Mouse (Mus musculus) c-Kit-positive CD71-negative TER-119-negative erythroid progenitor cells, embryonic 14.5 days (primary cell): ENCODE results near the gene Emilin3.
"Not testable (repeated sequence)": the region's sequence is repeated elsewhere in the genome, so short reads cannot be mapped to it uniquely, and the experiment has no call there.

ENCODE experiments used
- DNase-seq: peaks from one replicate; pipeline ENCODE4 v3.0.0-alpha.2; 2013; ENCODE audit warnings: low read depth

Gene Emilin3

GRCm38 (mm10) chr2:160912231-160912671 is at the start of gene Emilin3:
TSS of gene Emilin3 (minus strand) at chr2:160912328.
- no peak for DNase-seq

DNA sequence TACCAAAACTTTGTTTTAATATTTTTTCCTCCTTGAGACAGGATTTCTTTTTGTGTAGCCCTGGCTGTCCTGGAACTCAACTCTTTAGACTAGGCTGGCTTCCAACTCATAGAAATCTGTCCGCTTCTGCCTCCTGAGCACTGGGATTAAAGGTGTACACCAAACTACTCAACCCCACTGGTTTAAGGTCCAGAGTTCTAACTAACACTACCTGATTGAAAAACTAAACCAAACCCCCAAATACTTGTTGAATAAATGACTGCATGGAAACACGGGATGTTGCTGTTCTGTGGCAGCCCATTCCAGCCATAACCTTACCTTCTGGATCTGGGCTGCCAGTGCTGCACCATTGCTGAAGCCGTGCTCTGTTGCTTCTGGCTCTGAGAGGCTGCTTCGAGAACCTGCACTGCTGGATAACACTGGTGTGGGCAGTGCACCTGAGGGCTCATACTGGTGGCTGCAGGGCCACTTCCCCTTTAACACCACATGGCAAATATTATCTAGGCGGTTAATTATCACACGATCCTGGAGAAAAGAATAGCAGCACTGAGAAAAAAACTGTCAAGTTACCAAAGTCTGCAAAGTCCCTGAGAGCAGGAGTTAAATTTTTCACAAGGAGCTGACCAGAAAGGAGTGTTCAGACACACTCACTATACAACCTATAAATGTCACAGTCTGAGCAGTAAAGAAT is 49.0 kb upstream of the Emilin3 start:
- no peak for DNase-seq

- no peak for DNase-seq
Observed at GRCm38 (mm10) chr2:160959901-160960300, 47.8 kb upstream of the Emilin3 start.

DNA sequence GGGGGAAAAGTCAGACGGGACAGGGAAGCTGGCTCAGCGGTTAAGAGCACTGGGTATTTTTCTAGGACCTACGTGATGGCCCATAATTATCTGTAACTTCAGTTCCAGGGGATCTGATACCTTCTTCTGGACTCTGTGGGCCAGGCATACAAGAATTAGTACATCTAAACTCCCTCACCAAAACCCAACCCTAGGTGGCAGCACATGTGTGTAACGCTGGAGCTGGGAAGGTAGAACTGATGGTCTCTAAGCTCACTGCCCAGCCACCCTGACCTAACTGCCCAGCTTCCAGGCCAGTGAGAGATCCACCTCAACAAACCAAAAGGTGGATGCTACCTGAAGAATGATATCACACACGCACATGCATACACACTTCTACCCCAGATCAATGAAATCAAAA is 46.6 kb upstream of the Emilin3 start:
- DNase-seq: no peak

DNA sequence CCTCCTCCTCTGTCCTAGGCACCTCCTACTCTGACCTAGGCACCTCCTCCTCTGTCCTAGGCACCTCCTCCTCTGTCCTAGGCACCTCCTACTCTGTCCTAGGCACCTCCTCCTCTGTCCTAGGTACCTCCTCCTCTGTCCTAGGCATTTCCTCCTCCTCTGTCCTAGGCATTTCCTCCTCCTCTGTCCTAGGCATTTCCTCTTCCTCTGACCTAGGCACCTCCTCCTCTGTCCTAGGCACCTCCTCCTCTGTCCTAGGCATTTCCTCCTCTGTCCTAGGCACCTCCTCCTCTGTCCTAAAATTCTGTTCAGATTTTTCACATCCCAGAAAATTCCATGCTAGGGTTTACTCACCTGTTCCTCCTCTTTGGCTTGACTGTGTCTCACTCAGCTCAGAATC is 45.7 kb upstream of the Emilin3 start:
- DNase-seq: not testable (repeated sequence)

- not testable (repeated sequence) for DNase-seq
Observed at GRCm38 (mm10) chr2:160957307-160957706, 45.2 kb upstream of the Emilin3 start.

DNA sequence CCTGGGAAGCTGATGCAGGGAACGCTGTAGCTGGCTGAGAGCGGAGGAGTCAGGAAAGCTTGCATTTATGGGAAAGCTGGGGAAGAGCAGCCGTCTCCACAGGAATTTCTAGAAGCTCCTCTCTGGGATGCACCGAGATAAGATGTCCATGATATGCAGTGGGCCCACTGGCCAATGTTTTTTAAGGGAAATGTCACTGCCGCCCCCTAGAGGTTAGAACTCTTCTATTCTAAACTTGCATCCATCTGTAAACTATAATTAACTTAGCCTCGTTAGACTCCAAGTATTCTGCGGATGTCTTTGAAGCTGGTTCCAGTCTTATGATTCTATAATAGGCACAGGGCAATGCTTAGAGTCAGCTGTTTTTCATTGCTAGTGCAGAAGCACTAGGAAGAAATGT is 43.2 kb upstream of the Emilin3 start:
- DNase-seq: no peak

DNA sequence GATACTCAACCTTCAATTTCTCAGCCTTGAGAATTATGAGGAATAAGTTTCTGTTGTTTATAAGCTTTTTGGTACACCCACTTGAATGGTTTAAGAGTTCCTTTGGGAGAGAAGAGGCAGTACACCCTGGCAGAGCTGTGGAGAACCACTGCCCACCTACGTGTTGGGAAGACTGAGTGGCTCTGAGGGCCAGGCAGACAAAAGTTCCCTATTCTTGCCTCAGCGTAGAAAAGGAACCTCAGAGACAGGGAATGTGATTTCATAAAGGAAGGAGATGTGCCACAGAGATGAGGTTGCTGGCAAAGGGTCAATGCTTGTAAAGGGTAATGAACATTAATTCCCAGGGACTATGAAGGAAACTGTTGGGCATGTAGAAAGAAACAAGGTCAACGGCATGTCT is 42.4 kb upstream of the Emilin3 start:
- DNase-seq: no peak

DNA sequence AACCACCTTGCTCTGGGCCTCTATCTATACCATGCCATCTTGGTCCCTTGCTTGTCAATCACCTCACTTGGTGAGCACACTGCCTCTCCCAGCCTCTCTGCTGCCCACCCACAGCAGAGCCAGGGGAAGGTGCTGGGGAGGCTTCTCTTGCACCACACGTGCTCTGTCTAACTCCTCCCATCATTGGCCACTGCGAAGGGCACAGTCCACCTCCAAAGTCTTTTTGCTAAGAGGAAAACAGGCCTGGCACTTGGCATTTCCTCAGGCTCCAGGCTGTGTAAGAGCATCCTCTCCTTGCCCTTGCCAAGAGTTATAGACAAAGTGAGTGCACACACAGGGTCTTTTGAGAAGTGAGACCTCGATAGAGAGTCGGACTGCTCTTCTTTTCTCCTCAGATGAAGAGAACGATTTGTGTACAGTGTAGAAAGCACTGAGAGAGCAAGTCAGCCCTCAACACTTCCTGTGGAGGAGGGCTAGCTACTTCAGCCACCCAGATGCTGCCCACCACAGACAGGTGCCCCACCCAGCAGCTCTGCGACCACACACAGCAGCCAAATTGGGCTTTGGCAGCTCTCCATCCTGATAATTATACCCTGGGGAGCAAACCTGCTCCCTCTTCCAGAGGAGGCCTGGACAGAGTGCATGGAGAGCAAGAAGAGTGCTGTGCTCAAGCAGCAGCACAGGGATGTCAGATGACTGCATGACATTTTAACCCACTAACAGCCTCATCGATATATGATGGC is 41.2 kb upstream of the Emilin3 start:
- DNase-seq: no peak

GRCm38 (mm10) chr2:160951595-160951994 is 39.5 kb upstream of the Emilin3 start:
- DNase-seq: no peak

GRCm38 (mm10) chr2:160942443-160942842 is 30.3 kb upstream of the Emilin3 start:
- no peak for DNase-seq

DNA sequence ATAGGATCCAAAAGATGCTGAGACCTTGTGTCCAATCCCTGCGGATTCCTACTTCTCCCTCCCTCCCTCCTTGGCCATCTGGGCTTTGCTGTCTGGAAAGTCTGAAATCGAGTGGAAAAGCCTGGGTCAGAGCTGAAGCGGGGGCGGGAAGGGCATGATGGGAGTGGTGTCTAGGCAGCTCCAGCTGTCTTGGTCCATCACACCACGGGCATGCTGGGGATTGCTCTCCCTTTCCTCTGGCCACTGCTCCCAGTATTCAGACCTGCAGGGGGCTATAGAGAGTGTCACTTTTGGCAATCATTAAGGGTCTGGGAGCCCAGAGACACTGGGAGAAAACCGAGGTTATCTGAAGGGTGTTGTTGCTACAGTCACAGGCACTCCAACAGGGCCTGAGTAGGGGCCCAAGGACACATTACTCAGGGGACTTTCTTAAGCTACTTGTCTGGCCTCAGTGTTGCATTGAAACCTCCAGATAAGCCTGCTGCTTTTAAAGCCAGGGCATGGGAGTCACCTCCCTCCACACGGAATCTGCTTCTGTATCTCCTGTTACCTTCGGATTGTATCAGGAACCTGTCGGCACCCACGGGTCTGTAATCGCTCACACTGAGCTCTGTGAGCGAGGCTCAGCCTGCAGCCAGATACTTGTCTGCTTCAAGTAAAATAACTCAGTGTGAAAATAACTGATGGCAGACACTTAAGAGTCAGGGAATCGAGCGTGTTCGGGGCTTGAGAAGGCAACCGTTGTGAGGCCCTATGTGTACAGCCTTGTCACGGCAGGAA is 29.0 kb upstream of the Emilin3 start:
- no peak for DNase-seq

DNA sequence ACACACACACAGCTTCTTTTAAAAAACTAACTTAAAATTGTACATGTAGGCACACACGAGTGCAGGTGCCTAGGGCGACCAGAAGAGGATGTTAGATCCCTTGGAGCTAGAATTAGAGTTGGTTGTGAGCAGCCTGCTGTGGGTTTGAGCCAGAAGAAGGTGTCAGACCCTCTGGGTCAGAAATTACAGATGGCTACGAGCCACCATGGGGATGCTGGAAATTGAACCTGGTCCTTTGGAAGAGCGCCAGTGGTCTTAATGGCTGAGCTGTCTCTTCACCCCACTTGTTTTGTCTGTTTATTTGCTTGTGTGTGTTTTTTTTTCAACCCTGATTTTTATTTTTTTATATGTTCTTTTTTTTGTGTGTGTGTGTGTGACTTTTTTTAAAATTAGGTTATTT is 22.3 kb upstream of the Emilin3 start:
- no peak for DNase-seq

GRCm38 (mm10) chr2:160933890-160934289 is 21.8 kb upstream of the Emilin3 start:
- DNase-seq: no peak

GRCm38 (mm10) chr2:160932981-160933380 is 20.9 kb upstream of the Emilin3 start:
- no peak for DNase-seq

- no peak for DNase-seq
Observed at GRCm38 (mm10) chr2:160932325-160932724, 20.2 kb upstream of the Emilin3 start.

- DNase-seq: no peak
Observed at GRCm38 (mm10) chr2:160931378-160931777, 19.2 kb upstream of the Emilin3 start.

- DNase-seq: no peak
Observed at GRCm38 (mm10) chr2:160925203-160925602, 13.1 kb upstream of the Emilin3 start.

DNA sequence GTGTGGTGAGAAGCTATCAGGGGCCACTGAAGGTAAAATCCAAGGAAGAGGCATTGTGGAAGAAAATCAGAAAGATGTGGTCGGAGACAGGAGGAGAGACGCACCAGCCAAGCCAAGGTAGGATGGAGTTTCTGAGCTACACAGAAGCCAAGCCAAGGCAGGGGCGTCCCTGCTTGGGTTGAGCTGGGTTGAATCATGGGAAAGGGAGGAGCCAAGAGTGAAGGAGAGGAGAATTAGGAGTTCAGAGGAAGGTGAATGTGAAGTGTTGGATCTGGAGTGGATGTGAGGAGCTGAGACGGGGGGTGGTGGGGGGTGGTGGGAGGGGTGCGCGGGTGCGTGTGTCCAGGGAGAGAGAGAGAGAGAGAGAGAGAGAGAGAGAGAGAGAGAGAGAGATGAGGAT is 9.2 kb upstream of the Emilin3 start:
- no peak for DNase-seq

DNA sequence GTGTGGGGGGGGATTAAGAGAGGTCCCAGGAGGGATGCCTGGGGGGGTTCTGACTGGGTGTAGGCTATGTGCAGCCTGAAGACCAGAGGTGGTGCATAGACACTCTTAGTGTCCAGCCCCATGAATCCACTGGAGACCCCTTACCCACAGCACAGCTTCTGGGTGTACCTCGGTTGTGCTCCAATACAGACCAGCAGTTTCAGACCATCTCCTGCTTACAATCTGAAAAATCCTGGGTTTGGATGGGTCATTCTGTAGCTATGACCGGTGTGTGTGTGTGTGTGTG is 6.7 kb upstream of the Emilin3 start:
- DNase-seq: no peak

DNA sequence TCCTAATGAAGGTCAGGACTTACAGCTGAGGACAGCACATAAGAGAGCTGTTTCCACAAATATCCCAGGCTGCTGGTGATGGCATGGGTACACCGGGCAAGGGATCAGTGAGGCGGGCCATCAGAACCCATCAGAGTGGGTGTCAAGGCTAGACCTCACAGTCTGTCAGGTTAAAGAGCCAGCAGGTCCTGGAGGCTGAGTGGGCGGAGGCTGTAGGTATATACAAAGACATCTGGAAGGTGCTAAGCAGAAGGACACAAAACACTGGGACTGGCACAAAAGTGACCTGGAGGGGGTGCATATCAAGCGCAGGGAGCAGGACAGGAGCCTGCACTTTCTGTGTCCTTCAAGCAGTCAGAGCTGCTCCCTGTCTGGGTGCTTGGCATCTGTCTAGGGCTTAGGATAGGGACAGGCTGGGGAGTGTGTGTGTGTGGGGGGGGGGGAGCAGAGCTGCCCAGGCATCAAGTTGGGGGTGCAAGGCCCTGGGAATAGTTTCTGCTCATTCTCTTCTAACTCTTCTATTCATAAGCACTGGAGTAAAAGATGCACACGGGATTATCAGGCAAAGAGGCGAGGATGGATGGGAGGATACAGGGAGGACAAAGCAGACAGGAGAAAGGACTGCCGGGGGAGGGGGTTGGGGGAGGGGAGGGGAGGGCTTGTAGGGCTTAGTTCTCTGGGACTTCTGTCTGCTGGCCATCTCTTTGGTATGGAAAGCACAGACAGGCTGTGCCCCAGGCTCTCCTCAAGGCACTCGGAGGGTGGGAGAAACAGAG is 6.2 kb upstream of the Emilin3 start:
- DNase-seq: no peak

DNA sequence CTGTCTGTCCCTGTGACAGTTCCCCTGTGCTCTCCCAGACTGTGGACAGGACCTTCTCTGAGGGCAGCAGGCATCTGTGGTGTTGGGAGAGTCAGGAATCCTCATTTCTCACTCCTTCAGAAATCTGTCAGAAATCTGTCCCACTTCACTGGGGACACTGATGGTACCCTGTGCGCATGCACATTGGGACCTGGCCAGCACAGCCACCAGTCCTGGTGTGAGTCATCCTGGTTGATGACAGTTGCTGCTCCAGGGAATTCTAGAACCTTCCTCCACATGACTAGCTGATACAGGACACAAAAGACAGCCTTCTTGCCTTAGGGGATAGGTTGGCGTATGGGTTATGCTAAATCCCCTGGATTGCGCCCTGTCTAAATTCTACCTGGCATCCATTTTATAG is 5.2 kb upstream of the Emilin3 start:
- DNase-seq: no peak
